Mouse (Mus musculus): ENCODE data around the gene Glis2. TPM values are rescaled to one million over a fixed set of nuclear protein-coding genes. Genes with fewer than 3 reads are reported as not detected.

The Glis2 gene
- total and polyA plus RNA-seq, 3 experiments = 0.59 to 3.3 (median 2.5) TPM

- H3K4me1 ChIP-seq (ENCODE audit: control insufficient read depth in 1 of 2, insufficient read depth in 2 of 2) = peaks cover 5 to 23% of the 10 kb centered on the region in 2 experiments; a peak in 3 of 4 replicates
- no peak overlapping the region for H3K4me2 ChIP-seq (ENCODE audit: insufficient read depth, low read depth, poor library complexity, severe bottlenecking)
- dilution Hi-C loops (cut with MboI; ENCODE audit: extremely low pct_ligation_motif_present, extremely low pct_unique_long_range_greater_than_20kb, low sequenced_read_pairs) = no loop called here
- no peak overlapping the region for H3K9ac ChIP-seq (ENCODE audit: insufficient read depth, low read depth)
- no peaks in the 10 kb centered on the region for H3K36me3 ChIP-seq (replicated peaks in 1 of 2; ENCODE audit: control insufficient read depth in 1 of 2, insufficient read depth in 1 of 2, low read length in 1 of 2)
- no peak overlapping the region for H3K4me3 ChIP-seq (replicated peaks in 1 of 3; ENCODE audit: low read depth in 2 of 3, low read length in 2 of 3, poor library complexity in 1 of 3)
- H3K9me3 ChIP-seq (replicated peaks; ENCODE audit: low read length) = no peaks in the 10 kb centered on the region
- TF ChIP-seq ZNF384 (IDR thresholded peaks at IDR 0.05; ENCODE audit: low read depth, low read length) = no peak
- no peak for TF ChIP-seq HCFC1 (IDR thresholded peaks at IDR 0.05; ENCODE audit: low read depth, low read length)
- no peak for TF ChIP-seq PAX5 (IDR thresholded peaks at IDR 0.05; ENCODE audit: low read length)
- TF ChIP-seq KAT2A (IDR thresholded peaks at IDR 0.05; ENCODE audit: insufficient replicate concordance, low read length) = no peak
- no peak for TF ChIP-seq NELFE (IDR thresholded peaks at IDR 0.05; ENCODE audit: low read depth, low read length)
- TF ChIP-seq MAZ (IDR thresholded peaks at IDR 0.05; ENCODE audit: low read depth, low read length) = no peak
- no peak for TF ChIP-seq SMC3 (IDR thresholded peaks at IDR 0.05; ENCODE audit: low read depth, low read length)
- no peak for TF ChIP-seq IRF4 (IDR thresholded peaks at IDR 0.05; ENCODE audit: low read depth, low read length)
- no peak for TF ChIP-seq BHLHE40 (IDR thresholded peaks at IDR 0.05; ENCODE audit: low read depth, low read length)
- no peak for TF ChIP-seq SIN3A (IDR thresholded peaks at IDR 0.05; ENCODE audit: low read length)
- TF ChIP-seq CHD2 (IDR thresholded peaks at IDR 0.05; ENCODE audit: low read length) = no peak
- TF ChIP-seq EP300 (IDR thresholded peaks at IDR 0.05; ENCODE audit: low read length) = no peak
- no peak for TF ChIP-seq RCOR1 (conservative IDR thresholded peaks at IDR 0.05; ENCODE audit: low read depth, low read length)
- TF ChIP-seq ZKSCAN1 (IDR thresholded peaks at IDR 0.05; ENCODE audit: borderline replicate concordance, low read depth, low read length) = no peak
- no peak for TF ChIP-seq USF2 (conservative IDR thresholded peaks at IDR 0.05; ENCODE audit: low read depth, low read length)
- TF ChIP-seq JUN (IDR thresholded peaks at IDR 0.05; ENCODE audit: insufficient read depth, low read depth, low read length) = no peak
- TF ChIP-seq ZC3H11A (IDR thresholded peaks at IDR 0.05; ENCODE audit: low read depth, low read length) = no peak
- no peak for TF ChIP-seq MEF2A (IDR thresholded peaks at IDR 0.05; ENCODE audit: borderline replicate concordance, low read depth, low read length)
- no peak for TF ChIP-seq CHD1 (IDR thresholded peaks at IDR 0.05; ENCODE audit: low read depth, low read length)
- TF ChIP-seq TBP (conservative IDR thresholded peaks at IDR 0.05; ENCODE audit: low read depth, low read length) = no peak
- H3K27ac ChIP-seq (ENCODE audit: insufficient read depth, low read depth) = no peak overlapping the region
- no peaks in the 10 kb centered on the region for H3K79me2 ChIP-seq (replicated peaks; ENCODE audit: control insufficient read depth, extremely low read depth, insufficient read depth, poor library complexity, severe bottlenecking)
- in situ Hi-C loops (cut with MboI; ENCODE audit: low pct_ligation_motif_present, low pct_unique_long_range_greater_than_20kb, low sequenced_read_pairs) = no loop called here
- DNase-seq (ENCODE audit: extremely low read depth) = no peak
- peaks cover 2% of the 10 kb centered on the region for H3K27me3 ChIP-seq (replicated peaks)
Measured at GRCm38 (mm10) chr16:4602189-4602588, 7.7 kb downstream of the Glis2 start.

- peaks cover 8 to 19% of the 10 kb centered on the region in 2 experiments; a peak in 3 of 4 replicates for H3K4me1 ChIP-seq (ENCODE audit: control insufficient read depth in 1 of 2, insufficient read depth in 2 of 2)
- dilution Hi-C loops (cut with MboI; ENCODE audit: extremely low pct_ligation_motif_present, extremely low pct_unique_long_range_greater_than_20kb, low sequenced_read_pairs) (no loop called here), in situ Hi-C loops (cut with MboI; ENCODE audit: low pct_ligation_motif_present, low pct_unique_long_range_greater_than_20kb, low sequenced_read_pairs) (no loop called here)
- TF ChIP-seq CHD1 (IDR thresholded peaks at IDR 0.05; ENCODE audit: low read depth, low read length) (no peak), ZKSCAN1 (IDR thresholded peaks at IDR 0.05; ENCODE audit: borderline replicate concordance, low read depth, low read length) (no peak), MXI1 (IDR thresholded peaks at IDR 0.05; ENCODE audit: low read depth, low read length) (no peak), E2F4 (IDR thresholded peaks at IDR 0.05; ENCODE audit: insufficient replicate concordance, low read depth, low read length) (no peak), NELFE (IDR thresholded peaks at IDR 0.05; ENCODE audit: low read depth, low read length) (no peak), USF1 (IDR thresholded peaks at IDR 0.05; ENCODE audit: low read depth, low read length) (no peak), ZC3H11A (IDR thresholded peaks at IDR 0.05; ENCODE audit: low read depth, low read length) (no peak), KAT2A (IDR thresholded peaks at IDR 0.05; ENCODE audit: insufficient replicate concordance, low read length) (no peak), ELF1 (IDR thresholded peaks at IDR 0.05; ENCODE audit: low read depth, low read length) (no peak), SIN3A (IDR thresholded peaks at IDR 0.05; ENCODE audit: low read length) (no peak)
- no peaks in the 10 kb centered on the region for H3K36me3 ChIP-seq (replicated peaks in 1 of 2; ENCODE audit: control insufficient read depth in 1 of 2, insufficient read depth in 1 of 2, low read length in 1 of 2)
- H3K4me2 ChIP-seq (ENCODE audit: insufficient read depth, low read depth, poor library complexity, severe bottlenecking) = no peak overlapping the region
- H3K4me3 ChIP-seq (replicated peaks in 1 of 3; ENCODE audit: low read depth in 2 of 3, low read length in 2 of 3, poor library complexity in 1 of 3) = no peak overlapping the region
- H3K27ac ChIP-seq (ENCODE audit: insufficient read depth, low read depth) = no peak overlapping the region
- H3K27me3 ChIP-seq (replicated peaks) = no peaks in the 10 kb centered on the region
- DNase-seq (ENCODE audit: extremely low read depth) = no peak
- no peaks in the 10 kb centered on the region for H3K79me2 ChIP-seq (replicated peaks; ENCODE audit: control insufficient read depth, extremely low read depth, insufficient read depth, poor library complexity, severe bottlenecking)
- H3K9me3 ChIP-seq (replicated peaks; ENCODE audit: low read length) = no peaks in the 10 kb centered on the region
- H3K9ac ChIP-seq (ENCODE audit: insufficient read depth, low read depth) = no peak overlapping the region
Measured at GRCm38 (mm10) chr16:4602766-4603452, 8.4 kb downstream of the Glis2 start.

All from CH12.LX (cell line).